Mouse (Mus musculus): Measurements from ENCODE around the gene Adgrg3. TPM values are rescaled to one million over a fixed set of nuclear protein-coding genes. Genes with fewer than 3 reads are reported as not detected.
A peak's percentile ranks its signal among the peaks of the same experiment; 100 is the strongest.

Adgrg3 gene
- polyA plus RNA-seq, 1 experiment from 2014 or later = 4.8 TPM

DNA sequence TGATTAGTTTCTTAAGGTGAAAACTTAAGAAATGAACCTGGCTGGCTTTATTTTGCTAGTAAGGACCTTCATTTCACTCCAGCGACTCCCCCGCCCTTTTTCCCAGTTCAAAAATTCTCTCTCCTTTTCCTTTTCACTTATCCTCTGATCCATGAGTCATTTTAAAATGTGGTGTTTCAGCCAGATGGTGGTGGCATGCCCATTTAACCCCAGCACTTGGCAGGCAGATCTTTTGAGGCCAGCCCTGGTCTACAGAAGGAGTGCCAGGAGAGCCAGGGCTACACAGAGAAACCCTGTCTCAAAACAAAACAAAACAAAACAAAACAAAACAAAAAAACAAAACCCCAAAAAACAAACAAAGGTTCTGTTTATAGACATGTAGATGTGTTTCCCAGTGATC, 47.0 kb downstream of the Adgrg3 start:
- no peak overlapping the region for H3K4me3 ChIP-seq (replicated peaks)
- WGBS = 81% methylated on average over 2 of the region's 2 CpGs
- no peaks in the 10 kb centered on the region for H3K4me1 ChIP-seq
- H3K27me3 ChIP-seq = no peaks in the 10 kb centered on the region
- H3K36me3 ChIP-seq = no peaks in the 10 kb centered on the region
- no peak overlapping the region for H3K4me2 ChIP-seq
- no peak overlapping the region for H3K27ac ChIP-seq
- no peak for ATAC-seq (replicated peaks; ENCODE audit: low FRiP score)
- no peaks in the 10 kb centered on the region for H3K9me3 ChIP-seq (replicated peaks)
- H3K9ac ChIP-seq = no peak overlapping the region

GRCm38 (mm10) chr8:95067582-95067981, 50.1 kb downstream of the Adgrg3 start:
- no peak overlapping the region for H3K4me3 ChIP-seq (replicated peaks)
- H3K27ac ChIP-seq = no peak overlapping the region
- H3K9me3 ChIP-seq (replicated peaks) = no peaks in the 10 kb centered on the region
- H3K4me1 ChIP-seq = no peaks in the 10 kb centered on the region
- no peak overlapping the region for H3K9ac ChIP-seq
- H3K27me3 ChIP-seq = no peaks in the 10 kb centered on the region
- H3K36me3 ChIP-seq = no peaks in the 10 kb centered on the region
- WGBS = 41% methylated on average over 3 of the region's 3 CpGs
- ATAC-seq (replicated peaks; ENCODE audit: low FRiP score) = no peak
- no peak overlapping the region for H3K4me2 ChIP-seq

GRCm38 (mm10) chr8:95075504-95075903, 58.0 kb downstream of the Adgrg3 start:
- WGBS = 72% methylated on average over 3 of the region's 3 CpGs
- Histone ChIP-seq H3K4me3 (replicated peaks) (no peak overlapping the region), H3K4me1 (no peaks in the 10 kb centered on the region), H3K27me3 (no peaks in the 10 kb centered on the region), H3K9ac (no peak overlapping the region), H3K27ac (no peak overlapping the region), H3K36me3 (no peaks in the 10 kb centered on the region), H3K9me3 (replicated peaks) (no peaks in the 10 kb centered on the region), H3K4me2 (no peak overlapping the region)
- ATAC-seq (replicated peaks; ENCODE audit: low FRiP score) = no peak

DNA sequence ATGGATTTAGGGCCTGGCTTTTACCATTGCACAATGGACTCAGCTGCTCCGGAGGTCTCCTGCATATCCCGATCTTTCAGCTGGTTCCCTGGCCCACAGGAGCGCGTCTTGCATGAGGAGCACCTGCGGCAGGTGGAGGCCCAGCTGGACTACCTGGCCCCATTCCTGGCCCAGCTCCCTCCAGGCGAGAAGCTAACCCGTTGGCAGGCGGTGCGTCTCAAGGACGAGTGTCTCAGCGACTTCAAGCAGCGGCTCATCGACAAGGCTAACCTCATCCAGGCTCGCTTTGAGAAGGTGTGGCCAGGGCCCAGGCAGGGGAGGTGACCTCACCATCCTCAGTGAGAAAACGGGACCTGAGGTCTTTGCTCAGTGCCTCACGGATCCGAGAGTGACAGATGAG, 58.7 kb downstream of the Adgrg3 start:
- Histone ChIP-seq H3K9me3 (replicated peaks) (no peaks in the 10 kb centered on the region), H3K4me1 (no peaks in the 10 kb centered on the region), H3K9ac (no peak overlapping the region), H3K4me2 (no peak overlapping the region), H3K36me3 (no peaks in the 10 kb centered on the region), H3K27me3 (no peaks in the 10 kb centered on the region), H3K4me3 (replicated peaks) (no peak overlapping the region), H3K27ac (no peak overlapping the region)
- WGBS = 84% methylated on average over 17 of the region's 17 CpGs
- no peak for ATAC-seq (replicated peaks; ENCODE audit: low FRiP score)

- Histone ChIP-seq H3K9ac (no peak overlapping the region), H3K27ac (no peak overlapping the region), H3K4me1 (peaks cover 13% of the 10 kb centered on the region), H3K36me3 (peaks cover 6% of the 10 kb centered on the region), H3K4me3 (replicated peaks) (no peak overlapping the region), H3K4me2 (no peak overlapping the region), H3K9me3 (replicated peaks) (no peaks in the 10 kb centered on the region), H3K27me3 (no peaks in the 10 kb centered on the region)
- no peak for ATAC-seq (replicated peaks; ENCODE audit: low FRiP score)
- 81% methylated on average over 3 of the region's 3 CpGs for WGBS
Measured at GRCm38 (mm10) chr8:95078055-95078454, 60.6 kb downstream of the Adgrg3 start.

DNA sequence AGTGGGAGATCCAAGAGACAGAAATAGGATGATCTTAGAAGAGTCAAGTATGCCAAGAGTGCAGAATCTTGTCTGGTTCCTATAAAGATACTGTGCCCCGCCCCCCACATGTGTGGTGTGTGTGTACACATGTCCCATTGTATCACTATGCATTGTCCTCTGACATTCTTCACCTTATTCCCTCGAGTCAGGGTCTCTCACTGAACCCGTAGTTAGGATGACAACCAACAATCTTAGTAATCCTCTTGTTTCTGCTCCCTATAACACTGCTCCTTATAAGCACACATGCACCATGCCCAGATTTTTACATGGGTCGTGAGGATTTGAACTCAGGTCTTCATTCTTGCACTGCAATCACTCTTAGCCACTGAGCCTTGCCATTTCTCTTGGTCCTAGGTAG, 61.8 kb downstream of the Adgrg3 start:
- Histone ChIP-seq H3K9ac (no peak overlapping the region), H3K27me3 (no peaks in the 10 kb centered on the region), H3K27ac (no peak overlapping the region), H3K4me1 (peaks cover 13% of the 10 kb centered on the region), H3K4me2 (no peak overlapping the region), H3K4me3 (replicated peaks) (no peak overlapping the region), H3K9me3 (replicated peaks) (no peaks in the 10 kb centered on the region), H3K36me3 (peaks cover 18% of the 10 kb centered on the region)
- 89% methylated on average over 4 of the region's 4 CpGs for WGBS
- no peak for ATAC-seq (replicated peaks; ENCODE audit: low FRiP score)

DNA sequence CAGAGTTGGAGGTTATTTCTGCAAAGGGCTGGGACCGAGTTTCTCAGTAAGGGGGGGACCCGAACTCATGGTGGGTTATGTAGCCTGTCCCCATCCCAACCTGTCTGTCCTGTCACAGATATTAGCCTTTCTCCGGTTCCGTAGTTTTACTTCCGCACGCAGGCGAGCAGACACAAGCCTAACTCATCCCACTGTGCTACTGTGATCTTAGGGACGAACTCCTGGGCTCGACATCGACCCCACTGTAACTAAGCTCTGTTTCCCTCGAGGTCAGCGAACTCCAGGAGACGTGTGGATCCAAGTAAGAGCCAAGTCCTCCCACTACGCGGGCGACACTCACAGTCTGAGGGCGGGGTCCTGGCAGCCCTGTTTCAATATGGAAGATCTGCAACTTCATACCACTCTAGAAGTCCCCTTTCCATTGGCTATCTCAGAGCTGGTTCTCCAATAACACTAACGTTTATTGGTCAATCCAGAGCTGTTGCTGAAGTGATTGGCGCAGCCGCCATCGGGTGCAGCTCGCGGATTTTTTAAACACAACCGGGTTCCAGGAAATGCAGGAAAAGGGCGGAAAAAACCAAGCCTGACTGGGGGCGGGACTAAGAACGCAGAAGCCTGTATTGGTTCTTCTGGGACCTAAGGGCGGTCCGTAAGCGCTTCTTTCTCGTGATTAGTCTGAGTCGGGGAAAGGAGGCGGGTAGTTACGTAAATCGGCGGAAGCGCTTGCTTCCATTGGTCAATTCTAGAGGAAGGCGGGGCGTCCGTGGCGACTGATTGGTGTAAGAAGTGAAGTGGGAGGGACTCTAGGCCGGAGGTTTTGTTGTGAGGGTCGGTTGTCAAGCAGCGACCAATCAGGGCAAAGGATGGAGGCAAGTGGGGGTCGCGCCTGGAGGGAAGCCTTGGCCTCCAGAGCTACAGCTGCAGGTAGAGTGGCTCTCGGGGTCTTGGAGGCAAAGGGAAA, 63.2 kb downstream of the Adgrg3 start, which contains the start of gene Katnb1:
Gene Katnb1 (plus strand): TSS at position 806 of the 961 bp plus-strand sequence.
- no peaks in the 10 kb centered on the region for H3K9me3 ChIP-seq (replicated peaks)
- WGBS = under 1% methylated on average over 47 of the region's 47 CpGs
- ATAC-seq (replicated peaks; ENCODE audit: low FRiP score) = peak; percentile 97
- peak within 1 kb of the TSS; percentile 79 for H3K4me2 ChIP-seq
- peaks cover 31% of the 10 kb centered on the region for H3K36me3 ChIP-seq
- H3K27me3 ChIP-seq = no peaks in the 10 kb centered on the region
- H3K9ac ChIP-seq = peak within 1 kb of the TSS; percentile 75
- peaks cover 13% of the 10 kb centered on the region for H3K4me1 ChIP-seq
- H3K4me3 ChIP-seq (replicated peaks) = peak within 1 kb of the TSS; percentile 75
- H3K27ac ChIP-seq = peak within 1 kb of the TSS; percentile 80

GRCm38 (mm10) chr8:95081650-95082049, 64.2 kb downstream of the Adgrg3 start:
- Histone ChIP-seq H3K27ac (peak overlapping the region; percentile 80), H3K4me3 (replicated peaks) (peak overlapping the region; percentile 75), H3K36me3 (peaks cover 39% of the 10 kb centered on the region), H3K27me3 (no peaks in the 10 kb centered on the region), H3K9me3 (replicated peaks) (no peaks in the 10 kb centered on the region), H3K4me1 (peaks cover 13% of the 10 kb centered on the region), H3K9ac (peak overlapping the region; percentile 75), H3K4me2 (peak overlapping the region; percentile 79)
- 6% methylated on average over 11 of the region's 11 CpGs for WGBS
- ATAC-seq (replicated peaks; ENCODE audit: low FRiP score) = no peak

GRCm38 (mm10) chr8:95084261-95084660, 66.8 kb downstream of the Adgrg3 start:
- H3K4me1 ChIP-seq = peaks cover 13% of the 10 kb centered on the region
- WGBS = 90% methylated on average over 4 of the region's 4 CpGs
- no peak for ATAC-seq (replicated peaks; ENCODE audit: low FRiP score)
- H3K36me3 ChIP-seq = peaks cover 64% of the 10 kb centered on the region
- no peaks in the 10 kb centered on the region for H3K9me3 ChIP-seq (replicated peaks)
- H3K27me3 ChIP-seq = no peaks in the 10 kb centered on the region
- H3K9ac ChIP-seq = no peak overlapping the region
- H3K4me2 ChIP-seq = no peak overlapping the region
- no peak overlapping the region for H3K27ac ChIP-seq
- H3K4me3 ChIP-seq (replicated peaks) = no peak overlapping the region

DNA sequence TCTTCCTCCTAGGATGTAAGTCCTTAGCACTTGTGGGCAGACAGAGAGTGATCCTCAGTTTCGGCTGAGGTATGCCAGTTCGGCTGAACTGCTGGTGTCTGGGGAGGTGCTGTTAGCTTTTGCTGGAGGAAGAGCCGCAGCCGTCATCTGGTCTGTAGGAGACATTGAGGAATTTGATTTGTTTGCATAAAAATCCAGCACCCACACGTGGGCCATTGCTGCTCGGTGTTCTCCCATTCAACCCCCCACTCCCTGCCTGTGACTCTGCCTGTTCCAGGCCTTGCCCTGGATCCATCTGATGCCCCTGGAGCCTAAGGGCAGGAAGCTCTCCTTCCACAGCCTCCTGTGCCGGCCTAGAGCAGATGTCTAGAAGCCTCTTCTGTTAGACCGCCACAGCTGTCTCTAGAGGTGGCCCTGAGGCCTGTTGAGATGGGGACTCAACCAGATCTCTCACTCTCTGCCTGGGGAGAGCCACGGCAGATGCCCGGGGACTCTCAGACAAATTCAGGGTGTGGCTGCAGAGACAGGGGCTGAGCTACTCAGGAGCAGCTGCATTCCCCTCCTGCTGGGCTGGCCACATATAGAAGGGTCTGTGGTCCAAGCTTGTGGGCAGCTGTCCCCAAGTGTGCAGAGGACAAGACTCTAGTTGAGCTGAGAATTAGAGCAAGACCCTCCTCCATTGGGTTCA, 67.4 kb downstream of the Adgrg3 start:
- H3K9me3 ChIP-seq (replicated peaks) = no peaks in the 10 kb centered on the region
- H3K4me1 ChIP-seq = peaks cover 13% of the 10 kb centered on the region
- WGBS = 84% methylated on average over 10 of the region's 10 CpGs
- no peak overlapping the region for H3K4me3 ChIP-seq (replicated peaks)
- H3K9ac ChIP-seq = no peak overlapping the region
- H3K27ac ChIP-seq = no peak overlapping the region
- no peak for ATAC-seq (replicated peaks; ENCODE audit: low FRiP score)
- no peaks in the 10 kb centered on the region for H3K27me3 ChIP-seq
- peaks cover 70% of the 10 kb centered on the region for H3K36me3 ChIP-seq
- no peak overlapping the region for H3K4me2 ChIP-seq

GRCm38 (mm10) chr8:95085432-95086141, 68.1 kb downstream of the Adgrg3 start:
- Histone ChIP-seq H3K4me2 (no peak overlapping the region), H3K27ac (no peak overlapping the region), H3K27me3 (no peaks in the 10 kb centered on the region), H3K4me1 (peaks cover 13% of the 10 kb centered on the region), H3K9ac (no peak overlapping the region), H3K9me3 (replicated peaks) (no peaks in the 10 kb centered on the region), H3K36me3 (peaks cover 77% of the 10 kb centered on the region), H3K4me3 (replicated peaks) (no peak overlapping the region)
- ATAC-seq (replicated peaks; ENCODE audit: low FRiP score) = no peak
- WGBS = 91% methylated on average over 7 of the region's 7 CpGs

DNA sequence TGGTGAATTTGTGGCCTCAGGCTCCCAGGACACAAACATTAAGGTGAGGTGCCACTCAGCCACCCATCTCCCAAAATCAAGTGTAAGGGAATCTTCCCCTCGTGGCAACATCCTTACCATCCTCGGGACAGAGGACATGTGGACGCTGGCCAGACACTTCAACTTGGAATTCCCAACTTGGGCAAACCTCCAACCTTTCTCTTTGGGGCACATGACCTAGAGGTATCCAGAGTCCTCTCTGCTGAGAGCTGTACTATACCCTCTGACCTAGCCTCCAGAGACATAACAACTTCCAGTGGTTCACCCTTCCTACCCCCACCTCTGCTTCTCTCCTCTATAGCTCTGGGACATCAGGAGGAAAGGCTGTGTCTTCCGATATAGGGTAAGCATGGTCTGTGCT, 76.1 kb downstream of the Adgrg3 start:
- Histone ChIP-seq H3K27ac (no peak overlapping the region), H3K4me1 (no peaks in the 10 kb centered on the region), H3K36me3 (peaks cover 96% of the 10 kb centered on the region), H3K4me3 (replicated peaks) (no peak overlapping the region), H3K9ac (no peak overlapping the region), H3K27me3 (no peaks in the 10 kb centered on the region), H3K9me3 (replicated peaks) (no peaks in the 10 kb centered on the region), H3K4me2 (no peak overlapping the region)
- no peak for ATAC-seq (replicated peaks; ENCODE audit: low FRiP score)
- WGBS = 93% methylated on average over 4 of the region's 4 CpGs

Data from kidney, embryonic 15.5 days (tissue).